Mouse (Mus musculus) kidney, postnatal 10 days (tissue): ENCODE measurements around the gene Etv3.
"Not testable (repeated sequence)": the region's sequence is repeated elsewhere in the genome, so short reads cannot be mapped to it uniquely, and the experiment has no call there.

ENCODE experiments used
- DNase-seq: peaks from one replicate; pipeline ENCODE4 v3.0.0; 2021; ENCODE audit warnings: mixed read lengths

The Etv3 gene

DNA sequence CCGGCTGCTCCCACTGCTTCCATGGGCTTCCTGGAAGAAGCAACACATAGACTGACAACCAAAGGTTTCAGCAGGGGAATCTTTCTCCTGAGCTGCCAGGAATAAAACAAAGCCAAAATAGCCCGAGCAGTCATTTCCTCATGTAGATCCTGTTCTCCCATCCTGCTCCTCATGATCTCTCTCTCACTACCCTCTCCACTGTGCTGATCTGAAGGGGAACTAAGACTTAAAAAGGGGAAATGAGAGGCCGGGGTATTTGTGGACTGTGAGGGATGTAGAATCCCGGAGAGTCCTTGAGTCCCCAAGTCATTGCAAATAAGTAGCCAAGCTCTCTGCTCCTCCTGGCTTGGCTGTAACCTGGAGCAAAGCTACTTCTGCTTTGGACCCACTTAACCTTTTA lies 4.1 kb upstream of the Etv3 start:
- DNase-seq, result no peak

DNA sequence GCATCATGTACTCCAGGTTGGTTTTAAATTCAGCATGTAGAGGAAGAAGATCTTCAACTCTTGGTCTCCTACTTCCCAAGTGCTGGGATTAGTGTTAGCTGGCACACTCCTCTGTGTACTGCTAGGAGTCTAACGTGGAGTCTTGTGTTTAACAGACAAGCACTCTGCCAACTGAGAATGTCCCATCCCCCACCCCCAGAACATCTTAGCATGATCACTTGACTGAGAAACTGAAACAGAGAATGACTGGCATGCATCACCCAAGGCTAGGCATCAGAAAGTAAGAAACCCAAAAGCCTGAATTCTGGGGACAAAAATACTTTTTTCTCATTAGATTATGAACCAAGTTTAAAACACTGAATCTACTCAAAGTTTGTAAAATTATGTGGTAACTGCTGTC lies 3.4 kb upstream of the Etv3 start:
- DNase-seq, result no peak

DNA sequence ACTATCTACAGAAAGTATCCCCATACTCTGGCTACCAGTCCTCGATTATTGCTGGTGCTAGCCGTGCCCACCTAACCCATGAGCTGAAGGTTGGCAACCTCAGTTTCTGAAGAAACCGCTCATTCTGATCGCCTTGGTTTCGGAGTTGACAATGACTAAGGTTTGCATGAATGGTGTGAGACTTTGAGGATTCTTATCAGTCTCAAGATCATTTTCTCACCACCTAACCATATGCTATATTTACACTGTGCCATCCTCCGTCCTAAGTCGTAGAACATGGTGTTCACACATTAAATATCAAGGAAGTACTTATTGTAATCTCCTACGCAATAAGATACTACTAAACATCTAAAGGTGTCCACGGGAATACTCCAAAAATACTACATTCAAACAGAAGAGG lies 1.5 kb upstream of the Etv3 start:
- no peak for DNase-seq

DNA sequence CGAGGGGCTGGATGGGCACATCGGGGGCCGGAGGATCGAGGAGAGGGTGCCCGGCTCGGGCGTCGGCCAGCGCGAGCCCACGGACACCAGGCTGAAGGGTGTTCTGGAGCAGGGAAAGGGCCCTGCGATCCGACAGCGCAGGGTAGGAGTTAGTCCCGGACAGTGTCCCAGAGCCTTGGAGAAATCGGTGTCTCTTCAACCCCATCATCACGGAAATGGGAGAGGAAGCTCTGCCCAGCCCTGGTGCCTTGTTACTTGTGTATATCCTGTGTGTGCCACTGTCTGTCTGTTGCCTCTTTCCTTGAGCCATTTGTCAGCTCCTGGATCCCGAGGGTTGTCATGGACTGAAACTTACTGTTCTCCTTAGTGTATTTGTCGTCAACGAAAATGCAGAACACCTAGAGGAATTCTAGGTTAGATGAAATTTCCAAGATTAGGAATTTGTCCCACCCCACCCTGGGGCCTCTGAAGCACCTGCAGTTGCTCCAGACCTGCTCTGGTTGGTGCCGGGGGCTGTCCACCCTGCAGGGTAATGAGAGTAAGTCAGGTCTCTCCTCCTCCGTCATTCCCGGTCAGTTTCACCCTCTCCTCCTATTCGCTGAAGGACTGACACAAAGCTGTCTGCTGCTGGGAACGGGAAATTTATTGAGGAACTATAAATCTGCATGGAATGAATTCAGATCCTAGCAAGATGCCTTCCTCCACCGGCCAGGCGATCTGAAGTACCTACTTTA lies 797 bp downstream of the Etv3 start:
- peak; percentile 40 for DNase-seq

DNA sequence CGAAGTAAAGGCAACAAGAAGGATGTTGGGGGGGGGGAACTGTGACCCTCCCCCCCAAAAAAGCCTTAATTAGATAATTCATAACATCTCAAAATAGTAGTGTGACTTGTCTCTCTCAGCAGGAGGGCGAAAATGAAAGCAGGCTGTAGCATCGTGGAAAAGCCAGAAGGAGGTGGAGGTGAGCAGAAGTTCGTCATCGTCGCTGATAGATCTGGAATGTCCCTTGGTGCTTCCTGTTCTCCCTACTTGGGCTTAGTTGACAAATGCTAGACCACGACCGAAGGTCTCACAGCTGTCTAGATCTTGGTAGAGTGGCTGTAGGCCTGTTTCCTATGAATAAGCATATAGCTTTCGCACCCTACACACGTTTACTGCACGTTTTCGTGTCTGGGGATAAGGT lies 1.9 kb downstream of the Etv3 start:
- no peak for DNase-seq

DNA sequence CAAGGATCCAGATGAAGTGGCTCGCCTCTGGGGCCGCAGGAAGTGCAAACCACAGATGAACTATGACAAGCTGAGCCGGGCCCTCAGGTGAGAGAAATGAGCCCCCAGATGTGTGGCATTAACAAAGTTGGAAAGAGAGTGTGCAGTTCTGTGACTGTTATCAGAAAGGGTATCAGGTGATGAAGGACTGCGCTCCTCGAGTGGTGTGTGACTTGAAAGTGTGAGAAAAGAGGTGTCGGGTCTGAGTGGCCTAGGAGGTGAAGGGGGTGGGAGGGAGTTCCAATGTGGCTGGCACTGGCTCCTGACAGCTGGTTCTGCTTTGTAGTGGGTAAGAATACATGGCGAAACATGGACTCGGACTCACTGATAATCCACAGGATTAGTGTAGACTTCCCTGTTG lies 2.8 kb downstream of the Etv3 start:
- DNase-seq, result no peak

DNA sequence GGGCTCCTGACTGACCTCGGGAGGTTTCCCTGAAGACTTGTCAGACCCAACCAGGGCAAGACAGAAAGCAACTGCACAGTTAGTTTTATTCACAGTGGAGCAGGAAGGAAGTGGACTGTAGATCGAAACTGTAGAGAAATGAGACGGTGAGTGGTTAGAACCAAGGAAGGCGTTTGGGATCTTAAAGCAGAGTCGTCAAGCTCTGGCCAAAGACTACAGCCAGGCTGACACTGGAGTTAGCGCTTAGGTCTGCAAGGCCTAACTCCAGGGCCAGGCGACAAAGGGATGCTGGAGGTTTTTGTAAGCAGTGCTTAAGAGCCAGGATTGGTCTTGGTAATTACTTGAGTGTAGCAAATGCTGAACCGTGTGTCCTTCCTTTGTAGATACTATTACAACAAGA lies 3.6 kb downstream of the Etv3 start:
- DNase-seq, result no peak

DNA sequence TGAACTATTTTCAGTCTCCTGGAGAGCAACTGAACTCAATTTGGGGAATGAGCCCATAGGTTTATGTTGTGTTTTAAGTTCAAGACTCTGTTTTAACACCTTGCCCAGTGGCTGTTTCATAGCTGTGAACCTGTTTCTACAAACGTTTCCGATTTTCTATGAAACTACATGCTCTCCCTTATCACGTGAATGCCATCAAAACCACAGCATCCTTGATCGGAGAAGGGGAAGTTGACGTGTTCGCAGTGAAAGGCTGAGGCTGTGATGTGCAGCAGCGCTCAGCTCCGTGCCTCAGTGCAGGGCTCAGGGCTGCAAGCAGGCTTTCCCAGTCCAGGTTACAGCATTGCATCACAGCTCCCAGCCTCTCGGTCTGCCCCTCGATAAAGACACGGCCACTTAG lies 4.4 kb downstream of the Etv3 start:
- no peak for DNase-seq

DNA sequence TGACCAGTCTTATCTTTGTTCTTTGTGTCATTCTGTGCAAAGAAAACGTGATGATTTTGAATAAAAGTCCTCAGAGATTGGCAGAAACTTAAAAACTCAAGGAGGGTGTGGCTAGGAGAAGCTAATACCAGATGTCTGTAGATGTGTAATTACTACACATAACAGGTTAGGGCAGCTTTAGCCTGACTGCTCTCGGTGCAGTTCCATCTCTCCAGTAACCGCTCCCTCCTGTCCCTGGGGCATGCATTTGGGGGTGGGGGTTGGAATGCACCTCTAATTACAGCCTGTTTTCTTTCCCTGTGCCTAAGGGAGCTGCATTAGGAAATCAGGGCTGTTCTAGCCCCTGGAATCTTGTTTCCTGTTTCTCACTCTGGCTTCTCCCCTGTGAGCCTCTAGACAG lies 5.0 kb downstream of the Etv3 start:
- DNase-seq, result no peak

DNA sequence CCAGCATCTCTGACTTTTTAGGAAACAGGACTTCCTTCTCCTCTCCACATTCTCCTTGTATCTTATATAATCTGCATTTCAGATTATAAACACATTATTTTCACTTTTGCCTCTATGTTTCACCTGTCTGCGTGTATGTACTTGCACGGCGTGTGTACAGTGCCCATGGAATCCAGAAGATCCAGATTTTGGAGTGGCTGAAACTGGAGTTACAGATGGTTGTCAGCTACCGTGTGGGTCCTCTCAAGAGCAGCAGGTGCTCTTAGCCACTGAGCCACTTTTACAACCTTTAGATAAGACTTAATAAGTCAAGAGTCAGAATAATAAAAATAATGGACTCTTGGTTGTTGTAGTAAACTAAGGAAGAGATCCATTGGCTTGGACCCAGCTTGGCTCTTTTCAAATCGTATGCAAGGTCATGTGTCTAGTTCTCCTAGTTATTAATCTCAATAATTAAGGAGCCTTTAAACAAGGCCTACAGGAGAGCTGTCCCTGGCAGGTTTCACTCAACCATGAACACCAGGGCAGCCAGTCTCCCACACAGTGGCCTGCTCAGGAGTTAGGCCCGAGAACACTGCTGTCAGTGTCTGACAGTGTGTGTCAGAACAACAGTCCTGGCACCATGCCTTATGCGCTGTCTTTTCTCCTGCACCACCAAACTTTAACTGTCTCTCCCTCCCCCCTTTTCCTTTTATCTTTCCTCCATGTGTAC lies 8.6 kb downstream of the Etv3 start:
- DNase-seq, result peak; percentile 18

DNA sequence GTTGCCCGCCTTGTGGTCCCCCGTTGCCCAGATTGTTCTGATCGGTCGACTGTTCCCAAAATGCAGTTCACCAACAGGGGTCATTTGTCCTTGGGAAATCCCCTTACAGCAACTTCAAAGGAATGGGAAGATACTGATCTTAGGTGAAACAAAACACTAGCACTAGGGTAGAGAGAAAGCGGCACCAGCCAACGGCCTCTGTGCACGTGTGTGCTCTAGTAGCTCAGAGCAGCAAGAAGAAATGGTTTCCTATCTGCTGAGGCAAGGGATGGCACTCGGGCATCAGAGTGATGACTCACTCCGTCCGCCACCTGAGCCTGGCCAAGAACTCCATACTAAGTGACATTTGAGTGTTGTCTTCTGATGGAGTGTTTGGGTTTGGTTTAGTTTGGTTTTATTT lies 12.8 kb downstream of the Etv3 start:
- DNase-seq, result no peak

DNA sequence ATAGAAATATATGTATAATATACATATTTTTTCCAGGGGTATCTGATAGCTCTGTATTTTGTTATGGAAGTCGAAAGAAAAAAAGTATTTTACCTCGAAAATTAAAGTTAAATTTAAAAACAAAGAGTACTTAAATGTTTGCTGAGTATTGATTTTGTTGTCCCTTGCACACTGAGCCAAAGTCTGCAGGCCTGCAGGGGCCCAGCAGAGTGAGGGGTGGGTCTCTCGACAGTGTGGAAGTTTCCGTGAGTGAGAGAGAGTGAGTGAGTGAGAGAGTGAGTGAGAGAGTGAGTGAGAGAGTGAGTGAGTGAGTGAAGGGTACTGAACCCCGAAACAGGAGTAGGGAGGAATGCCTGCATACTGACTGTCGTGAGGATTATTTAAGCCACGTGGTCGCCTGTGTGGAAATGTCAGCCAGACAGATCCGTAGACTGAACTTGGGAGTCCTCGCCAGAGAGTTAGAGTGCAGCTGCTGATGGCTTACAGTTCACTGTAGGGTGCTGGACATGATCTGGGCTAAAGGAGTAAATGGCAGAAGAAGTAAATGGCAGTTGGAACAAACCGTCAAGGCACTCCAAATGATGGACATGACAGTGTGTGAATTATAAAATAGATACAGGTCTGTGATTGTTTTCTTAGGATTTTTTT lies 14.9 kb downstream of the Etv3 start:
- DNase-seq, result no peak

DNA sequence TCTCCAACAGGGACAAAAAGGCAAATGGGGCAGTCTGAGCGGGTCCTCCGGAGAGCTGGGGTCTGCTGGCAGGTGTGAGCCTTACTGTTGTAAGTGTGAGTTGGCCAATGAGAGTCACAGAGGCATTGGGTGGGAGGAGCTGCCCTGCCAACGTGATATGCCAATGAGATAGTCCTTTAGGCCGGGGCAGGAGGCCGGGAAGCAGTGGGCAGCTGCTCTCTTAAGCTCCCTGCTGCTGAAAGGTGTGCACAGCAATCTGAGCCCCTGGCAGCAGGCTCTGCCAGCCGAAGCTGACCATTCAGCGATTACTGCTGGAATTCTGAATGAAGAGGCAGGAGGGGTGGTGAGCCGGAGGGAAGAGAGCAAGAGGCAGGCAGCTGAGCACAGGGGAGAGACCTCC lies 15.5 kb downstream of the Etv3 start:
- DNase-seq, result peak; percentile 21

DNA sequence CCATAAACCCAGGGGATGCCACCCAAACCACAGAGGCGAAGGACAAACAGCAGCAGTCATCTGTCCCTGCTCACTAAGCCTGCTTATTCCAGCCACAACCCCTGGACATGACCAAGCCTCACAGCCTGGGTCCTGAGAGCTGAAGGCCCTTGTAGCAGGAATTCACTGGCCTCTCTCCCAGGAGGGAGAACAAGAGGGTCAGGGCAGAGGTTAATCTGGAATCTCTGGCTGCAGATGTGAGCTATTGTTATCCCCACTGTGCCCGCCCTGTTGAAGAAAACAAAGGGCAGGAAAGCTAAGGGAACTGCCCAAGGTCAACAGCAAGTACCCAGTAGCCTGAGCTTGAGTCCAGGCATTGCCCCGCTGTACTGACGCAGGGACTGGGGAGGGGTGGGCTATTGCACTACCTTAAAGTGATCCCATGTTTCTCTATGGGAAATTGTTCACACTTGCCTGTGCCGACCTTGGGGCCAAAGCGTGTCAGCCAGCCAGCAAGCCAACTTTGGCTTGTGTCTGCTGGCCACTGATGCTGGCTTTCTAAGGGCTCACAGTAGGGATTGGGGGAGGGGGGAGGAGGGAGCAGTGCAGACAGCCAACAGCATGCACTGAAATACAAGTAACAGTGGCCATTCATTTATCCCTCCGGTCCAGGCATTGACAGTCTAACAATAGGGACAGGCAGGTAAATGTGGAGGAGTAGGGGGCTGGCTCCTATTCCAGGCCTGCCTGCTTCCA lies 17.4 kb downstream of the Etv3 start:
- DNase-seq, result no peak

DNA sequence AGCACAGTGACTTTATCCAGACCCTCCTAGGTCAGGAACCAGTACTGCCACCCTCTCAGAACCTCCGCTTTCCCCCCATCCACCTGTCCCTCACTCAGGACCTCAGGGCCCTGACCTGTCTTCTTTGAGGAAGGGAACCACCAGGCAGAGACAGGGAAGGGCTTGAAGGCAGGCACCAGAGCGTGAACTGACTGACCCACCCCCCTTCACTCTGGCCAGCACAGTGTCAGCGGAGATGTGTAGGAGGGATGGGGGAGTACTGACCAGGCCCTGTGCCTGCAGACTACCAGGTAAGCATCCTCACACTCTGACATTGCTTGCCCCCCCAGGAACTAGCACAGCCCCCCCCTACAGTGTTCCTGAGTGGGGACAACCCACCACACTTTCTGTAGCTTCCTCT lies 20.3 kb downstream of the Etv3 start:
- DNase-seq, result no peak

DNA sequence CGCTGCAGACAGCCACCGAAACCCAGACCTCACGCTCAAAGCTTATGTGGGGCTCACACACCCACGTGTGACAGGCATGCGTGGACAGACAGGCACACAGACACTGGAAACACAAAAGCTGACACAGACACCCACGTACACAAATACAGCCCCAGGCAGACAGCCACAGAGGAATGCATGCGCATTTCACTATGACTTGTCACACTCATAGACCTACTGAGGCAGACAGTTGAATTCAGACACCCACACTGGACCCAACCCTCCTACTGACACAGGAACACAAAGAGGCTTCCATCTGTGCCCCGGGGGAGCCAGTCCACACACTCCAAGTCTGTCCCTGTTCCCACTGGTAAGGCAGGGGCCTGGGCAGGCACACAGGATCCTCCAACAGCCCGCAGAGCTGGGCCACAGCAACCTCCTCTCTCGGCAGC lies 21.1 kb downstream of the Etv3 start:
- DNase-seq, result no peak

DNA sequence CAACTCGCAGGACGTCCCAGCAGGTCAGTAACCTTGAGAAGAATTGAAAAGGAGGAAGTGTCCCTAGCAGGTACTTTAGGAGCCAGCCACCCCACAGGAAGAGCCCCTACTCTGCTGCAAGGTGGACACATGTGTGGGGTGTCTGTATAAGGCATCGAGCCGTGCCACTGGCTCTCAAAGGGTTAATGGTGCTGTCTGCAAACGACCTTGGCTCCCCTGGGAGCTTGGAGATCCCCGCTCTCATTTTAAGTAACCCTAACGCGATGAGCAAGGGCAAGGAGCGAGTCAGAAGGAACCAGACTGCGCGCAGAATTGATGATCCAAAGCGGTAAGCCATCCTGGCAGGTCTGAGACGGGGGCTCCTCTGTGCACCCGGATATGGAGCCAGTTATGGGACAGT lies 24.7 kb downstream of the Etv3 start:
- DNase-seq, result no peak

DNA sequence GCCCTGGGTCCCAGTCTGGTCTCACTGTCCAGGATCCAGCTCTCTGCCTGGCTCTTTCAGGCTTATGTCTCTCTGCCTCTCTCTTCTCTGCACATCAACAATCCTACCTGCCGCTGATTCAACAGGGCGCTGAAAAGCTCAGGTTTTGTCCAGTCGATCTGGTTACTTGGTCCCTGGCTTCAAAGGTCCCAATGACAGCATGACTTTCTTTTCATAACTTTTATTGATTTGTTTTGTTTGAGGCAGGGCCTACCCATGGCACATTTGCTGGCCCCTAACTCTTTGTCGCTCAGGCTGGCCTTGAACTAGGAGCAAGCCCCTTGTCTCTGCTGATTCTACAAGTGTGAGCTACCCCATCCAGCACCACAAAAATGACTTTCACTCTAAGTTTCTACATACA lies 27.1 kb downstream of the Etv3 start:
- DNase-seq, result no peak

DNA sequence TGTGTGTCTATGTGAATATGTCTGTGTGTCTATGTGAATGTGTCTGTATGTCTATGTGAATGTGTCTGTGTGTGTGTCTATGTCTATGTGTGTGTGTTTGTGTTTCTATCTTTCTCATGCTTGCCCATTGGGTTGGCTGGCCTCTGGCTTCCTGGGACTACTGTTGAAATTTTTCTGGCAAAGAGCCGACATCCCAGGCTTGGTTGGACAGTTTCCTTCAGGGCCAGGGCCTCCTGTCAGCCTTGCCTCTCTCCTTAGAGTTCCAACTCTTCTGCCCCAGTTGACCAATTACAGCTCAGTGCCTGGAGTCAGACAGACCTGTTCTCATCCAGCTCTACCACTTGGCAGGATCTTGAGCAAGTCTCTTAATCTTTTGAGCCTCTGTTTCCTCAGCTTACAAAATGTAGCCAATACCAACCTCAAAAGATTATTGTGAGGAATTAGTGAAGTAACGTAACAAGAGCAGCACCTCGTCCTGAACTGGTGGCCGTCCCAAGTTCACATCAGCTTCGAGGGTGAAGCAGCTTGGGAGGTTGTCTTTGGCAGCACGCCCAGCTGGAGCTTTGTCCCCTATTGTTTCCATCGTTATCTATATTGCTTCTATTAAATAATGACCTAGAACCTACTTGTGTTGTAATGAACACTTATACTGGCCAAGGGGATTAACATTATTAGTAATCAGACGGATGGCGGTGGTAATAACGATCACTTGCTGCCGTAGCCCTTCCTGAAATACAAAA lies 28.2 kb downstream of the Etv3 start:
- DNase-seq, result no peak

DNA sequence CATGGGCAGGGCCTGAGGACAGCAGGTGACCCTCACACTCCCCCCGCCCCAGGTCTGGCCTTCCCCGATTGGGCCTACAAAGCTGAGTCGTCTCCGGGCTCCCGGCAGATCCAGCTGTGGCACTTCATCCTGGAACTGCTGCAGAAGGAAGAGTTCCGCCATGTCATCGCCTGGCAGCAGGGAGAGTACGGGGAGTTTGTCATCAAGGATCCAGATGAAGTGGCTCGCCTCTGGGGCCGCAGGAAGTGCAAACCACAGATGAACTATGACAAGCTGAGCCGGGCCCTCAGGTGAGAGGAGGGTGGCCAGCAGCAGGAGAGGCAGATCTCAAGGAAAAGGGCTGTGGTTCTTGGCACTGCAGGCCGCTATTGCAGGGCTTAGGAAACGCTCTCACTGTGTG lies 29.7 kb downstream of the Etv3 start:
- not testable (repeated sequence) for DNase-seq

DNA sequence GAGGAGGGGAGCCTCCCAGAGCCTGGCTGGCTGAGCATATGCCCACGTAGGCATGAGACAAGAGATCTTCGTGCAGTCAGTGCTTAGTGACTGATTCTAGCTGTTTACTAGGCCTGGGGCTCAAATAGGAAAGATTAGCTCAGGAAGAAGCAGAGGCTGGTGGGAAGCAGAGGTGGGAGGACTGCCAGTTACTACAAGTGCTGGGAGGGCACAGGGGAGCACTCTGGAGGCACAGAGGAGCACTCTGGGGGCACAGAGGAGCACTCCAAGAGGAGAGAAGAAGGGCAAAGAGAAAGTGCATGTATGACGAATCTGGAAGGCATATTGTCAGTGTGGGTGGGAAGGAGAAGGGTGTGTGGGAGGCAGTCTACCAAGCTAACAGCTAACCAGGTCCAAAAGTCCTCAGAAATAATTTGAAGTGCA lies 30.9 kb downstream of the Etv3 start:
- DNase-seq, result no peak

DNA sequence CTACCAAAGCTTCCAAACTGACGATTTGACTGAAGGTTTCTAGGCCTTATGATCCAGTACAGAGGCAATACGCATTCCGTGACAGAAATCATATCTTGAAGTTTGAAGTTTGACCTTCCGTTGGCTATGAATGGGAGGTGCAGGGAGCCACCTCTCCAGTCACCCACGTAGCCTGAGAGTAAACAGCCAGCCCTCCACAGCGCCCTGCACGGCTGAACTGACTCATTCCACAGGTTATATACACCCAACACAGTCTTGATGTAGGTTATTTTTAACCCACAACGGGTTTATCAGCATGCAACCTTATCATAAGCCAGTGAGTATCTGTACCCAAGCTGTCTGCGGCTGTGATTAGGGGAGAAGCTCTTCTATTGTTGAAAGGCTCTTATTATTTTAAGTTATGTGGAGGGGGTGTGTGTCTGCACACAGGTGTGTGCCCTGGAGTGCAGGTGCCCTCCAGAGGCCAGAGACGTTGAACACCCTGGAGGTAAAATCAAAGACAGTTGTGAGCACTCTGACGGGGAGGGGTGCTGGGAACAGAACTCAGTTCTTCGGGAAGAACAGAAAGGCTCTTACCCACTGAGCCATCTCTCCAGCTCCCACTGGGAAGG lies 31.6 kb downstream of the Etv3 start:
- no peak for DNase-seq
